Mouse (Mus musculus): ENCODE measurements around the gene Hlf. TPM values are rescaled to one million over a fixed set of nuclear protein-coding genes. Genes with fewer than 3 reads are reported as not detected.
A peak's percentile ranks its signal among the peaks of the same experiment; 100 is the strongest.

The Hlf gene
- polyA plus RNA-seq, 1 experiment from 2014 or later, result 3.4 TPM

DNA sequence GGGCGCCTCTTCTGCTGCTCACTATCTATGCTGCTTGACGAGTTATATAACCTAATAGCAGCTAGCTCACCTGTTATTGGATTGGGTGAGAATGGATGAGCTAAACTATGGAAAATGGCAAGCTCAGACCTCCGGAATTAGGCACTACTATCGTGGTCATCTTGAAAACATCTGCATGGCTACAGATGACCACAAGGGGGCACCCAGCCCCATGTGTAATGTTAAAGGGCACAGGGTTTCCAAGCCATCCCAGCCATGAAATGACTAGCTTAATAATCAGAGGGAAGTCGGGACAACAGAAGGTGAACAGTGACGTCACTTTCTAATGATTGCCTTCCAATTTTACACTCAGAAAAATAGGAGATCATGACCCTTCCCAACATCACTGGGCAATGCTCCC lies 83.7 kb downstream of the Hlf start:
- Histone ChIP-seq H3K27me3 (ENCODE audit: control insufficient read depth, insufficient read depth, low read length) (no peaks in the 10 kb centered on the region), H3K27ac (replicated peaks; ENCODE audit: low read depth, low read length) (no peak overlapping the region), H3K9me3 (ENCODE audit: control insufficient read depth, low read length) (no peaks in the 10 kb centered on the region), H3K9ac (replicated peaks; ENCODE audit: low read length) (no peak overlapping the region), H3K4me3 (replicated peaks; ENCODE audit: low read depth, low read length) (no peak overlapping the region), H3K4me1 (ENCODE audit: control insufficient read depth, insufficient read depth, low read length) (no peaks in the 10 kb centered on the region), H3K4me2 (ENCODE audit: low read length) (no peak overlapping the region), H3K36me3 (ENCODE audit: control insufficient read depth, insufficient read depth, low read length) (no peaks in the 10 kb centered on the region)
- WGBS, result 58% methylated on average over 6 of the region's 6 CpGs
- DNase-seq (peak; percentile 85), ATAC-seq (ENCODE audit: low FRiP score, low TSS enrichment) (no peak)

DNA sequence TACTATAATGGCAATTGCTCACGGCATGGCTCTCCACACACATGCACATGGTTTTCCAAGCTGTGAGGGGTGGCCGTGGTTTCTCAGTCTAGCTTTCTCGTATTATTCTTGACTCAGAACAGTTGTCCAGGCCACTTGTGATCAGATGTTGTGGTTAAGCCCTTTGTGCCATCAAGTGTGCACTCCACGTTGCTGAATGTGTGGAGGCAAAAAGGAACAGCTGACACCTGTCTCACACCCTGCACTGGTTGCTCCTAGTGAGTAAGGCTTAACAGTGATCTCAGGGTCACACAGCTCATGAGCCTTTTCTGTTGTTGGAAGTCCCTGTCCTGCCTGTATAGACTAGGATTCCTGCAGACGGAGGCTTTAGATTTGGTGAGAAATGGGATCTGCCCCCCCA lies 84.6 kb downstream of the Hlf start:
- no peak overlapping the region for H3K4me2 ChIP-seq (ENCODE audit: low read length)
- H3K9me3 ChIP-seq (ENCODE audit: control insufficient read depth, low read length), result no peaks in the 10 kb centered on the region
- DNase-seq (no peak), ATAC-seq (ENCODE audit: low FRiP score, low TSS enrichment) (no peak)
- H3K4me1 ChIP-seq (ENCODE audit: control insufficient read depth, insufficient read depth, low read length), result no peaks in the 10 kb centered on the region
- H3K27ac ChIP-seq (replicated peaks; ENCODE audit: low read depth, low read length), result no peak overlapping the region
- WGBS, result 92% methylated on average over 5 of the region's 5 CpGs
- no peak overlapping the region for H3K4me3 ChIP-seq (replicated peaks; ENCODE audit: low read depth, low read length)
- no peaks in the 10 kb centered on the region for H3K27me3 ChIP-seq (ENCODE audit: control insufficient read depth, insufficient read depth, low read length)
- H3K9ac ChIP-seq (replicated peaks; ENCODE audit: low read length), result no peak overlapping the region
- H3K36me3 ChIP-seq (ENCODE audit: control insufficient read depth, insufficient read depth, low read length), result no peaks in the 10 kb centered on the region

DNA sequence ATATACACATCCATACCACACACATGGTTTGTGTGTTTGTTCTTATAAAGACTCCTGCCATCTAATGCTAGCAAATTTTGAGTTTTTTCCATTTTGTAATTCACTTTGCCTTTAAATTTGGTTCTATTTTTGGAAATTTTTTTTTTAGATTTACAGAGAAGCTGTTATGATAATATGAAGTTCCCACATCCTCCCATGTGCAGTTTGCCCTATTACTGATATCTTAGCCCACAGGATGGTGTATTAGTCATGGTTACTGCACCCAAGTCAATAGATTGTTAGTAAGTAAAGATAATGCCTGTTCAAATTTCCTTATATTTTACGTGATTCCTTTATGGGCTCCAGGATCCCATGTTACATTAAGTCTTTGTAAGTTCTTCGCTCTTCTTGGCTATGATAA lies 96.1 kb downstream of the Hlf start:
- WGBS, result 84% methylated on average over 2 of the region's 2 CpGs
- 0 out of 2 replicates have a peak, but pooled peaks cover 2% of the 10 kb centered on the region for H3K4me1 ChIP-seq (ENCODE audit: control insufficient read depth, insufficient read depth, low read length)
- H3K36me3 ChIP-seq (ENCODE audit: control insufficient read depth, insufficient read depth, low read length), result no peaks in the 10 kb centered on the region
- H3K4me2 ChIP-seq (ENCODE audit: low read length), result no peak overlapping the region
- H3K9ac ChIP-seq (replicated peaks; ENCODE audit: low read length), result no peak overlapping the region
- no peaks in the 10 kb centered on the region for H3K27me3 ChIP-seq (ENCODE audit: control insufficient read depth, insufficient read depth, low read length)
- DNase-seq, result no peak
- no peak for ATAC-seq (ENCODE audit: low FRiP score, low TSS enrichment)
- no peak overlapping the region for H3K27ac ChIP-seq (replicated peaks; ENCODE audit: low read depth, low read length)
- H3K4me3 ChIP-seq (replicated peaks; ENCODE audit: low read depth, low read length), result no peak overlapping the region
- no peaks in the 10 kb centered on the region for H3K9me3 ChIP-seq (ENCODE audit: control insufficient read depth, low read length)

DNA sequence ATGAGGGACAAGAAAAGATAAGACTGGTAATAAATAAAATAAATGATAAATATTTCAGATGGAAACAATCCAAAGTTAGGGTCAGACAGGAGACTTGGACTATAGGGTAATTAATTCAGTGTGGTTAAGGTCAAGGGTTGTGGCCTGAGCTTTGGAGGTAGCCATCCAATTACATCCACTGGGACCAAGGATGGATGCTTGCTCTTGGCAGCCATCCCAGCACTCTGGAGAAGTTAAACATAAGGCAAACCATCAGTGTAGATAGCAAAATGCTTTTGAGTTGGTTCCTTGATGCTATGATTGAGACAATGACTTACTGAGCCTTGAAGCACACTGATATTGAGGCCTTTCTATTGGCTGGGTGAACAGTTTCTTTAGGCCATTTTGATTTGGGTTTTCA lies 97.9 kb downstream of the Hlf start:
- no peaks in the 10 kb centered on the region for H3K36me3 ChIP-seq (ENCODE audit: control insufficient read depth, insufficient read depth, low read length)
- H3K27ac ChIP-seq (replicated peaks; ENCODE audit: low read depth, low read length), result no peak overlapping the region
- no peaks in the 10 kb centered on the region for H3K27me3 ChIP-seq (ENCODE audit: control insufficient read depth, insufficient read depth, low read length)
- H3K9me3 ChIP-seq (ENCODE audit: control insufficient read depth, low read length), result no peaks in the 10 kb centered on the region
- no peak overlapping the region for H3K9ac ChIP-seq (replicated peaks; ENCODE audit: low read length)
- ATAC-seq (ENCODE audit: low FRiP score, low TSS enrichment), result no peak
- H3K4me3 ChIP-seq (replicated peaks; ENCODE audit: low read depth, low read length), result no peak overlapping the region
- H3K4me1 ChIP-seq (ENCODE audit: control insufficient read depth, insufficient read depth, low read length), result 0 out of 2 replicates have a peak, but pooled peaks cover 2% of the 10 kb centered on the region
- H3K4me2 ChIP-seq (ENCODE audit: low read length), result no peak overlapping the region
- DNase-seq, result no peak

DNA sequence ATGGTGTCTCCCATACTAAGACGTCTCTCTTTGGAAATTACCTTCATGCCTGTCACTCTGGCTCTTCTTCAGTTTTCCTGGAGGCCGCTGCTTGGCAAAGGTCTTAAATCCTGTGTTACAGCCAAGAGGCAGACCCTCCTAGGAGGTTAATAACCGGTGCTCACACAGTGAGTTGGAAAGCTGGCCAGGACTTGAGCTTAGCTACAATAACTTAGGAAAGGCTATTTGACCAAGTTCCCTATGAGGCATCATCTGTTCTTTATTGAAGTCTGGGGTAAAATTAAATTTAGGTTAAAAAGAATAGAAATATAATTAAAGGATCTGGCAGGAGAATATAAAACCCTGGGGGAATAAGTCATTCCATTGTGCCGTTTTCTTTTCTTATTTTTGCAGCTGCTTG lies 99.5 kb downstream of the Hlf start:
- H3K36me3 ChIP-seq (ENCODE audit: control insufficient read depth, insufficient read depth, low read length), result no peaks in the 10 kb centered on the region
- no peaks in the 10 kb centered on the region for H3K27me3 ChIP-seq (ENCODE audit: control insufficient read depth, insufficient read depth, low read length)
- 0 out of 2 replicates have a peak, but pooled peaks cover 2% of the 10 kb centered on the region for H3K4me1 ChIP-seq (ENCODE audit: control insufficient read depth, insufficient read depth, low read length)
- ATAC-seq (ENCODE audit: low FRiP score, low TSS enrichment) (no peak), DNase-seq (peak; percentile 28)
- no peak overlapping the region for H3K4me2 ChIP-seq (ENCODE audit: low read length)
- no peak overlapping the region for H3K27ac ChIP-seq (replicated peaks; ENCODE audit: low read depth, low read length)
- 31% methylated on average over 4 of the region's 4 CpGs for WGBS
- no peaks in the 10 kb centered on the region for H3K9me3 ChIP-seq (ENCODE audit: control insufficient read depth, low read length)
- H3K4me3 ChIP-seq (replicated peaks; ENCODE audit: low read depth, low read length), result no peak overlapping the region
- no peak overlapping the region for H3K9ac ChIP-seq (replicated peaks; ENCODE audit: low read length)

DNA sequence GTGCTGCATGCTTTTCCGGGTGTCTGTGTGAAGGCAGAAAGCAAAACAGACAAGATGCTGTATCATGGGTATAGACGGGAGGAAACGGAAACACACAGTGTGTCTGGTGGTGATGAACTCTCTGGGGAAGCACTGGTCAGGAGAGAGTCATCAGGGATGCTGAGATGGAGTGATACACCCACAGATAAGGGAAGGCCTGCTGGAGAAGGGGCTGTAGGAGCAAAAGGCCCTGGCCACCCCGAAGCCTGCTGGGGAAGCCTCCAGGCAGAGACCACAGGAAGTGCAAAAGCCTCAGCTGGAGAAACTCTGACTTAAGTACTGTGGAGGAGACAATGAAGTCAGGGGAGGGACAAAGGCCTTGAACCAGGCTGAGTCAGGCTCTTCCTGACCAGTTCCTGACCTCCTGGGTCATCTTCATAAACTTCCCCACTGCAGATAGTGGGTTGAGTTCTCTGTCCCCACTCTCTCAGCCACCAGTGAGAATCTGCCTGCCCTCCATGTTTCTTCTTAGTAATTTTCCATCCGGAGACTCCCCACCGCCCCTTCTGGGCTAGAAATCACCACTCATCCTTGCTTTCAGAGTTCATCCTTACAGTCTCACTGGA lies 104.0 kb downstream of the Hlf start:
- no peaks in the 10 kb centered on the region for H3K36me3 ChIP-seq (ENCODE audit: control insufficient read depth, insufficient read depth, low read length)
- no peak overlapping the region for H3K4me3 ChIP-seq (replicated peaks; ENCODE audit: low read depth, low read length)
- no peak overlapping the region for H3K27ac ChIP-seq (replicated peaks; ENCODE audit: low read depth, low read length)
- no peaks in the 10 kb centered on the region for H3K9me3 ChIP-seq (ENCODE audit: control insufficient read depth, low read length)
- no peak overlapping the region for H3K9ac ChIP-seq (replicated peaks; ENCODE audit: low read length)
- no peaks in the 10 kb centered on the region for H3K27me3 ChIP-seq (ENCODE audit: control insufficient read depth, insufficient read depth, low read length)
- H3K4me2 ChIP-seq (ENCODE audit: low read length), result no peak overlapping the region
- DNase-seq, result no peak
- 0 out of 2 replicates have a peak, but pooled peaks cover 2% of the 10 kb centered on the region for H3K4me1 ChIP-seq (ENCODE audit: control insufficient read depth, insufficient read depth, low read length)
- WGBS, result 92% methylated on average over 6 of the region's 6 CpGs
- ATAC-seq (ENCODE audit: low FRiP score, low TSS enrichment), result no peak

Other genes with a start within 250 kb of the Hlf start
- 29.6 and 30.3 TPM in 2 replicates for gene Gm45716, start 203.2 kb downstream of the Hlf start, polyA plus RNA-seq (2014; fragmentation: Nextera tagmentation; extraction: Ambion mirVana)
- 91.2 and 93.6 TPM in 2 replicates for gene Mmd, start 141.4 kb downstream of the Hlf start, polyA plus RNA-seq (2014; fragmentation: Nextera tagmentation; extraction: Ambion mirVana)
- gene Stxbp4, start 247.2 kb upstream of the Hlf start, polyA plus RNA-seq (2014; fragmentation: Nextera tagmentation; extraction: Ambion mirVana), result 13.7 and 22.0 TPM in 2 replicates
- gene Cox11, start 247.3 kb upstream of the Hlf start, polyA plus RNA-seq (2014; fragmentation: Nextera tagmentation; extraction: Ambion mirVana), result 27.8 and 37.9 TPM in 2 replicates

Measured in midbrain, embryonic 14.5 days (tissue).